Mouse (Mus musculus): ENCODE measurements around the gene Zfp811. TPM values are rescaled to one million over a fixed set of nuclear protein-coding genes. Genes with fewer than 3 reads are reported as not detected.

Gene Zfp811
- polyA plus RNA-seq (2012; rRNA removed) = 0.15 TPM in 2 replicates

DNA sequence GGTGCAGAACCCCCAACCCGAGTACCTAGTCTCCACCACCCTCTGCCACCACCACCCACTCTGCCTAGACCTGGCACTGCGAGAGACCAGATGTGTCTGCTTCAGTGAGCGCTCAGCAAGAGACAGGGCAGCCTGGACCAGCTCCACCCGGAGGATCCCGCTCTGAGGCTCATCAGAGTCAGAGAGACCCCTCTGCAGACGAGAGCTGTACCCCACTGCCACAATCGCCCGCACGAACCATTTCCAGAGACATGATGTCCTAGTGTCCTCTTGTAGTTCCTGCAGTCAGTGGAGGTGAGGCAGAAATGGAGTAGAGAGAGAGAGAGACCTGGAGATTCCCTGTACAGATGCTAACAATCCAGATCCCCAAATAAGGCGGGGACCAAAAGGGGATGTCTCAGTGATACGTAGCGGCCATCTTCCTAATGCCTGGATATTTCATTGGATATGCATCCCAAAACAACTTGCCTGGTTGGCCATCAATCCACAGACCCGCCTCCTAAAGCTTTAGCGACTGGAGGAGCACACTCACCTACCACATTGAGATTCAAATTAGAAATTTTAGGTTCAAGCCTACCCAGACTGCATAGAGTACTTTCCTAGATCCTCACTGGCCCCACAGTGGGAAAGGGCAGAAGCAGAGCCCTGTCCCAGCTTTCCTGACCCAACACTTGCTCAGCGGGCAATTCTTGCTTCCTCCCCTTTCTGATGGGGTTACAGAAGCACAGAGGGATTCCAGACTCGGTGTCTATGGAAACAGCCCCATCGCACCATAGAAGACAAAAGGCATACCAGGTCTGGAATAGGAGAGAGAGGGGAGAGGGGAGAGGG, at the start of gene Zfp811:
TSS of gene Zfp811 (minus strand) at position 388 of the 831 bp plus-strand sequence.

DNA sequence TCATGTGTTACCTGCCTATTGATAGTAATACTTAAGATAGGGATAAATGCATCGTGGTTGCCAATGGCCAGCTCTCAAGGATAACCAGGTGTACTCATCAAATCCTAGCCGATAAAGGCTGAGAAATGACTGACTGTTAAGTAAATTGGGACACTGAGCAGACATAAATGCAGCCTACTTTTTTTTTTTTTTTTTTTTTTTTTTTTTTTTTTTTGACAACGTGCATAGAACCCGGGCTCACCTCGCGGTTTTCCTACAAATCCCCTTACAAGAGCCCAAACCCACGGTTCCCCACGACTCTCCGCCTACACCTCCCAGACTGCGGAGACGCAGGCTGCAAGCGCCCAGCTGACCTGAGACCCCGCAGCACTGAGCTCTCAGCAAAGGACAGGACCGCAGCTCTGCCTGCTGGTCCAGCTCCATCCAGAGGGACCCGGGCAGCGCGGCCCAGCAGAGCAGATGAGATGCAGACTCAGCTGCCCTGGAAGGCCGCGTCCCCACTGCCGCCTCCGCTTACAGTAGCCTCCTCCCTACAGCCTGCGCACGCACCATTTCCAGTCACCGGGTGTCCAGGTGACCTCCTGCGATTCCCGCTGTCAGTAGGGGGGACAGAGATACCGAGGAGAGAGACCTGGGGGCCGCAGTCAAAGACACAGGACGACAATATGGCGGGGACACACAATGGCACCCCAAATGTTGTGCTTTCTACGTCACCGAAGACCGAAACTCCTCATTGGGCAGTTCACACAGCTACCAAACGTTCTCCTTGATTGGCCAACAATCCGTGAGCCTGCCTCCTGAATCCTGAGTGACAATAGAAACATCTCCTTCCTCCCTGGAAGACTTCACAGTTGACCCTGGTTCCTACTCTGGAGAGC, 20.0 kb upstream of the Zfp811 start, which contains the start of gene Zfp799:
TSS of gene Zfp799 (minus strand) at position 722 of the 878 bp plus-strand sequence.

GRCm38 (mm10) chr17:32788094-32788559, 21.6 kb downstream of the Zfp811 start, which contains the start of gene Zfp871:
Zfp871 (minus strand) TSS chr17:32788287.

Other genes with a start within 250 kb of the Zfp811 start
- not detected in 2 replicates for gene Cyp4f37, start 188.6 kb downstream of the Zfp811 start, polyA plus RNA-seq (2012; rRNA removed)
- 59.2 and 69.2 TPM in 2 replicates for gene Cyp4f40, start 151.0 kb downstream of the Zfp811 start, polyA plus RNA-seq (2012; rRNA removed)
- not detected in 2 replicates for gene Cyp4f15, start 124.3 kb downstream of the Zfp811 start, polyA plus RNA-seq (2012; rRNA removed)
- 3.9 and 4.9 TPM in 2 replicates for gene Zfp871, start 21.6 kb downstream of the Zfp811 start, polyA plus RNA-seq (2012; rRNA removed)
- 4.8 and 5.1 TPM in 2 replicates for gene Zfp799, start 20.3 kb upstream of the Zfp811 start, polyA plus RNA-seq (2012; rRNA removed)
- gene Zfp870, start 81.7 kb upstream of the Zfp811 start, polyA plus RNA-seq (2012; rRNA removed) = 0.59 and 0.64 TPM in 2 replicates
- gene Cyp4f14, start 107.4 kb upstream of the Zfp811 start, polyA plus RNA-seq (2012; rRNA removed) = 85.3 and 120 TPM in 2 replicates
- gene Cyp4f13, start 137.5 kb upstream of the Zfp811 start, polyA plus RNA-seq (2012; rRNA removed) = 79.1 and 79.8 TPM in 2 replicates
- gene Zfp472, start 155.9 kb upstream of the Zfp811 start, polyA plus RNA-seq (2012; rRNA removed) = 0.22 and 0.41 TPM in 2 replicates
- gene Zfp952, start 183.2 kb upstream of the Zfp811 start, polyA plus RNA-seq (2012; rRNA removed) = 1.2 and 1.3 TPM in 2 replicates
- gene Zfp763, start 223.5 kb upstream of the Zfp811 start, polyA plus RNA-seq (2012; rRNA removed) = 0.13 and 0.16 TPM in 2 replicates